11 mouse cellular contexts compared by ENCODE assay signal in the genomic region with DNA sequence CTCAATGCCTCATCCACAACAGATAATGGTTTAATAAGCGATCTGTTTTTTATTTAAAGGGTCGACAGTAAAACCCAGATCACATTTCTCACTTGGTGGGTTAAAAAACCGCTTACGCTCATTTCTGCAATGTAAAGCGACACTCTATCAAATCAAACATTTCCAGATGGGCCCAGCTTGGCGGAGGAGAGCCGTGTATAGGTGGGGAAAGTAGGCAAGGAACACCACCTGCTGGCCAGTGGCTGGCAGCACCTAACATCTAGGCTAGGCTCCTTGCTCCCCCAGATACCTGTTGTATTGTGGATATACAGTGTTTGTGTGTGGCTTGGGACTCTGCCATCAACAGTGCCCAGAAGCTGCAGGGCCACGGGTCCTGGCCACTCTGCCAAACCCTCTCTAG. TPM values are rescaled to one million over a fixed set of nuclear protein-coding genes. Genes with fewer than 3 reads are reported as not detected.
DNase-seq lines count a peak whose midpoint lies in the region; ATAC-seq lines count a peak whose summit lies in the region.
"Had no signal": no experiment of that assay in that cellular context is flagged by ENCODE, and none has a peak within 500 bp of the region (broad histone marks: within the 10 kb centered on the region; RNA-seq: fewer than 3 reads in every experiment).

No protein-coding gene starts in this region.

- no peak for ATAC-seq in inflammation-experienced regulatory T-cells, adult 6 months

- peak; percentile 51 for DNase-seq in kidney, adult 9 months
- DNase-seq in kidney, adult 18-20 months = no peak
- peak; percentile 17 for DNase-seq in right cerebral cortex, postnatal 14 days
- no peak for DNase-seq in right cerebral cortex, postnatal 4 days
- peak; percentile 88 for DNase-seq in forelimb bud, embryonic 11.5 days (ENCODE audit: low read depth, low spot score)
- no peak for DNase-seq in B cell, adult 2 months
- DNase-seq in spleen, postnatal 4 days (ENCODE audit: low spot score in 2 of 2) = no peak
- DNase-seq: gastrocnemius, postnatal 10 days had no signal

RNA-seq across cellular contexts. Expression of a gene that starts 50.1 kb away (rescaled TPM):
- not detected for polyA plus RNA-seq in inflammation-experienced regulatory T-cells, adult 6 months (2017; shearing (Covaris generic))
- polyA plus RNA-seq: liver, embryonic 15.5 days; myocyte had no signal

Comparison
In these comparisons a context has a peak if more than half of its experiments do, and no peak if none do; other contexts are left out.
1. DNase-seq: peak in kidney, adult 9 months (single experiment), right cerebral cortex, postnatal 14 days (single experiment) and forelimb bud, embryonic 11.5 days (single experiment); none in kidney, adult 18-20 months (single experiment), right cerebral cortex, postnatal 4 days (single experiment), B cell, adult 2 months (0 of 2) and spleen, postnatal 4 days (0 of 2).